Mouse (Mus musculus) brain, embryonic 18.5 days (tissue): Measurements from ENCODE around the gene Cuedc1.

Experiments
- DNase-seq: peaks from one replicate; pipeline ENCODE4 v3.0.0-alpha.2; 2012; ENCODE audit warnings: low read depth, low spot score

The Cuedc1 gene

DNA sequence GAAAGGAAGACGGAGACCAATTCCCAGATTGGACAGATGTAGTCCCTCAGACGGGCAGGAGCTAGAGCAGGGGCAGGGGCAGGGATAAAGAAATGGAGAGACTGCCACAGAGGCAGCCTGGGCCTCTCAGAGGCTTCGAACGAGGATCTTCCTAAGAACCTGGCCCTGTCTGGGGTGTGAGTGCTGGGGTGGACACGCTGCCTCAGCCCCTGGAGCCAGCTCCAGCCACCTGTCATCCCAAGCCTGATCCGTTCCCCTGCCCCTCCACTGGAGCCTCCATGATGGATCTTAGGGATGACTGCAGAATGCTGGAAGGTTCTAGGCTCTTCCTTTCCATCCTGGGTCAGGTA, 20.2 kb downstream of the Cuedc1 start:
- DNase-seq, result no peak

DNA sequence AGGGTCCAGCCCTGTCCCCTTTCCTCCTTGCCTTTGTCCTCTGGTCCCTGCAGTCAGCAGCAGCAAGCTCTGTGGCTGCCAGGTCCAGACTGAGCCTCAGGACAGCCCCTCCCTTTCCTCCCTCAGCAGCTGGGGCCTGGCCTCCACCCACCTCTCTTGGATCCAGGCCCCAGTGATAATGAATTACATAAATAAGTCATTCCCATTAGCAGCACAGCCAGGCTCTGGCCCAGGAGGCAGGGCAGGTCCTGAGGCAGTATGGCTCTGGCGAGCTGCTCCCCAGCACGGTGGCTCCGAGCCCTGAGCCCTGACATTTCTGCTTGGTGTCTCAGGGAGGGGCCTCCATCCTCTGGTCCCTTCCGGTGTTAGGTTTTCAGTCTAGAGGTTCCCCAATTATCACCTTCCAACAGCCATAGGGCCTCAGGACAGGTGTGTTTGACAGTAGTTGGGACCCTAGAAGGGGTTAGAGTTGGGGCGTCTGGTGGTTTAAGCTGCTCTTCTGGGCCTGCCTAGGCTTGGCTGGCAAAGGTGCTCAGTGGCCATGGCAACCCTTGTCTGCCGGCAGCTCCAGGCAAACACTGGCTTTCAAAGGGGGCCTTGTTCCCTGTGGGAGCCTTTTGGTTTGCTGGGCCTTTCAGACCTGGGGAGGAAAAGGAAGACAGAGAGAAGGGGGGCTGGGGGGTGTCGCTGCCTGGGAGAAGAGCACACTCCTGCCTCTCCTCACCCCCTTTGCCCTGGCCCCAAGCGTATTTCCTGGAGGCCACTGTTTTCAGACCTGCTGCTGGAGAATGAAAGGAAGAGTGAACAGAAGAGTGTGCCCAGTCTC, 21.2 kb downstream of the Cuedc1 start:
- DNase-seq, result no peak

DNA sequence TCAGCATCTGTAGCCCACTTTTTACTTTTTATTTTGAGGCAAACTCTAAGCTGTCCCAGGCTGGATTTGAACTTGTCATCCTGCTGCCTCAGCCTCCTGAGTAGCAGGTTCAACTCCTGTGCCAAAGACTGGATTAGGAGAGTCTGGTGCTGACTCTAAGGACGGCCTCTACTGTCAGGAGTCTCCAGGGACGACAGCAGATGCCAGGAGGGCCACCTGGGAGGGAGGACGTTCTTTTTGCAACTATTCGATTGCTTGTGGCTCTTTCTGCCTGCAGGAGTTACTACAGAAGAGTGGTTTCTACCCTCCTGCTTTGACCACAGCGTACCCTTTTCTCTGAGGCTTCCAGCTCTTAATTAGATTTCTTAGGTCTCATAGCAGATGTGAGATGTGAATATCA, 24.7 kb downstream of the Cuedc1 start:
- no peak for DNase-seq

DNA sequence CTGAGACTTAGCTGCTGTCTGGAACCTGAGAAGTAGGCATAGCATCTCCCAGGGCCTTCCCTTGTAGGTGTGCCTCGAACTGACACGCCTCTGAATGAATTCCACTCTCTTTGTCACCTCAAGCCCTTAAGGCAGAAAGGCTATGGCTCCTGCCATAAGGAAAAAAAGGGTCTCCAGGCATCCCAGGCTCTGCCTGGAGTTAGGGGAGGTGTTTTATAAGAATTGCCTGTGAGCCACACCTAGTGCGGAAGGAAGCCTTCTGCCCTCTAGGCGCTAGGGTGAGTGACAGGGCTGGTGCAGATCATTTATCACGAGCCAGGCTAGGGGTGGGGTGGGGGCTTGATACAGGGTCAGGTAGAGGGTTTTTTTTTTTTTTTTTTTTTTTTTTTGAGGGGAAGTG, 25.2 kb downstream of the Cuedc1 start:
- DNase-seq, result no peak

DNA sequence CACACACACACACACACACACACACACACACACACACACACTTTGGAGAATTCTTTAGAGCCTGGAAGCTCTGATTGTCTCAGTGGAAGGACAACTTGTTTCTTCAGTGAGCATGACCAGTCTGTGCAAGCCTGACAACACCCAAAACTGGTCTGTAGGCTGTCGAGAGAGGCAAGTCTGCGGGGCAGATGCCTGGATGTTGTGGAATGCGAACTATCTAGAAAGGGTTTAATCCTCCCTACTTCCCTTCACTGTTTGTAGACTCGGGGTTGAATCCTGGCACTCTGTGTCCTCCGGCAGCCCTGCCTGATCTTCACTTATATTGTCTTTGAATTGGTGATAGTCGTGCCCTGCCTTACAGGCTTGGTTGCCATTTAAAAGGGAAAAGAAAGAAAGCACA, 25.9 kb downstream of the Cuedc1 start:
- no peak for DNase-seq

DNA sequence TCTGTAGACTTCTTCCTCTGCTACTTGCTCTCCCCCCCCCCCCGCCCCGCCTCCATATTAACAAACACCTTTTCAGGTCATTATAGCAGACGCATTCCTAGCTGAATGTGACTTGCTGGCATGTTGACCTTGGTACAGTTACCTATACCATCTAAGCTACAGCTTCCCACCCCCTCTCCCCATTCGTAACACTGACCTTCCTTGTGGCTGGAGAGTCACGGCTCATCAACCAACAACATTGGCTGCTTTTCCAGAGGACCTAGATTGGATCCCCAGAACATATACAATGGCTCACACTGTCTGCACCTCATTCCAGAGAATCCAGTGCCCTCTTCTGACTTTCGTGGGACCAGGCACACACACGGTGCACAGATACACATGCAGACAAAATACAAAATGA, 27.6 kb downstream of the Cuedc1 start:
- no peak for DNase-seq

DNA sequence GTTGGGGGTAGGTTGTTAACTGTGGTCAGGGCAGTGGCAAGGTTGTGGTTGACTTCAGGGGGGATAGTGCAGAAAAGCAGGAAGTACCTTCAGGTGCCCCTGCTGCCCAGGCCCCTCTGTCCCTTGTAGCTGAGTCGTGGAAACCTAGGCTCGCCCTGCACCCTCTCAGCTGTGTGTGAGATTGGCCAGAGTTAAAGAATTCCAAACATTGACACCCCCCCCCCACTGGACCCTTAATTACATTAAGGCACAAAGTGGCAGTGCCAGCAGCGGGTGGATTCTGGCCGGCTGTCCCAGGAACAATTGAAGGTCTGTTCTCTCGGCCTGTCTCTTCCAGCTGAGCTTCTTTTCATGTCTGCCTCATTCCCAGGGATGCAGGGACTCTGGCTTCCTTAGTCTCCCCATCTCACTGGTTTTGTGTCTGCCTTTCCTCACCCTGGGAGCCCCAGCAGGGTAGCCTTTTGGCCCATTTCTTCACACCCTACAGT, 28.5 kb downstream of the Cuedc1 start:
- no peak for DNase-seq

DNA sequence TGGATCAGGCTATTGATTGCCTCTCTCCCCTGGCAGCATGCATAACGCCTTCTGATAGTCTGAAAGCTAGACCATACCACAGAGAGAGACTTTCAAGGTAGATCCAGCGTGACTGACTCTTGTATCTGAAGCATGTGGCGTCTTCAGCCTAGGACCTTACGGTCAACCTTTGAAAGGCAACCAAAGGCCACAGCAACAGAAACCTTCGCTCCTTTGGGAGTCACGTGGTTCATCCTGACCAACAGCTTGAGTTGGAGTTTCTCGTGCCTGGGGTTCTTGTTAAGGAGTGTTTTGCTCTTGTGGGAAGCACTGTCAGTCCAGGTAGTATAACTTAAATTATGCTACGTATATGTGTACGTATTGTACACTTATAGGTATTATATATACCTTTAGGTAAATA, 30.6 kb downstream of the Cuedc1 start:
- no peak for DNase-seq

DNA sequence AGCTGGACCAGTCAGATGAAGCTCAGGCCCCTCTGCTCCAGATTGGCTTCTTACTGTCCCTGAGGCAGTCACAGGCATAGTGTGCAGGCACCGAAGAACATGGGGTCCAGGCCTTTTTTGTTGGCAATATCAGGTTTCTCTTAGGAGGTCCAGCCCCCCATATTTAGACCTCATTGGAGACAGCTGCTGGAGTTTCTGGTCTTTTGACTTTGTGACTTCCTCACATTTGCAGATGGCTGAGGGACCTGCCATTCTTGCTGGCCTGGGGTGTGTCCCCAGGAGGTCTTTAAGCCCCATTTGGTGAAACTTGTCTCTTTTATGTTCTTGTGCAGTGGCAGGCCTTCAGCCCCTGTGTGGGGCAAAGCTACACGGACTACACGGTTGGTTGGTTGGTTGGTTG, 31.4 kb downstream of the Cuedc1 start:
- DNase-seq, result no peak

DNA sequence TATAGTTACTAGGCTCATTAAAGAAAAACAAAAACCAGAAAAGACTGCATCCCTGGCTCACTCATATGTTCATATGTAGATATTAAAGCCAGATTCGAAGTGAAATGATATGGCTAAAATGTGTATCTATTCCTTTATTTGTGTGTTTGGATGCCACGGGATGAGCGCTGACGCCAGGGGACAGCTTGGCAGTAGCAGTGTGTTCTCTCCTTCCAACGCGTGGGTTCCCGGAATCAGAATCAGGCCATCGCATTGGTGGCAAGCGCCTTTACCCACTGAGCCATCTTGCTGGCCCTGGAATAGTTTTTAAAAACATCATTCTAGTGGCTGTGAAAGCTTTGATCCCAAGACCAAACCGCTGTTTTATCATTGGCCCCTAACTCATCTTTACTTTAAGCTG, 32.1 kb downstream of the Cuedc1 start:
- no peak for DNase-seq

DNA sequence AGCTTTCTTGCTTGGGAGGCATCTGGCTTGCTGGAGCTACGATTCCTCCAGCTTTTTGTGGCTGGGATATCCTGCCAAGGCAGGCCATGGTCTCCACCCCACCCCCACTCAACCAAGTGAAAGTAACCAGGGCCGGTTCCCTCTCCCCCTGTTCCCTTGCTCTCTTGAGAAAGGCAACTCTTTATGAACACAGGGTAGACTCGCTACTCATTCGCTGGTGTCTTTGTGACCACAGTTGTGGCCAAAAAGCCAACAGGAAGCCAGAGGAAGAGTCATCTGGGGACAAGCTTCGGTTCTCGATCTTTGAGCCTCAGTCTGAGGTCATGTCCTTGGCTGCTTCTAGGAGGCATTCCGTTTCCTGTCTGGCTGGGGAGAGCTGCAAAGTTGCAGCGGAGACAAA, 34.0 kb downstream of the Cuedc1 start:
- DNase-seq, result no peak

DNA sequence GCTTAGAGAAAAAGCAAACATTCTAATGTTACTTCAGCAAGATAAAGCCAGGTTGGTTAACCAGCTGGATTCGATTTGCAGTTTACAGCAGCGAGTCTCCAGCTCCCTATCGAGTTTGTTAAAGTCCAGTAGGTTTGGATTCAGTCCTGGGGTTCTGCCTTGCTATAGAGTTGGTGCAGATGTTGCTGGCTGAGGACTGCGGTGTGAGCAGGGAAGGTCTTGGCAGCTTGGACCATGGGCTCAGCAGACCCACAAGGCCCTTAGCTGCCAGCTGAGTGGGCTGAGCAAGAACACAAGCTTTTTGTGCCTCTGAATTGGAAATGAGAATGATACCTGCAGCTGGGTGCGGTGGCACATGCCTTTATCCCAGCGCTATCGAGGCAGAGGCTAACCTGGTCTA, 37.4 kb downstream of the Cuedc1 start:
- DNase-seq, result no peak

DNA sequence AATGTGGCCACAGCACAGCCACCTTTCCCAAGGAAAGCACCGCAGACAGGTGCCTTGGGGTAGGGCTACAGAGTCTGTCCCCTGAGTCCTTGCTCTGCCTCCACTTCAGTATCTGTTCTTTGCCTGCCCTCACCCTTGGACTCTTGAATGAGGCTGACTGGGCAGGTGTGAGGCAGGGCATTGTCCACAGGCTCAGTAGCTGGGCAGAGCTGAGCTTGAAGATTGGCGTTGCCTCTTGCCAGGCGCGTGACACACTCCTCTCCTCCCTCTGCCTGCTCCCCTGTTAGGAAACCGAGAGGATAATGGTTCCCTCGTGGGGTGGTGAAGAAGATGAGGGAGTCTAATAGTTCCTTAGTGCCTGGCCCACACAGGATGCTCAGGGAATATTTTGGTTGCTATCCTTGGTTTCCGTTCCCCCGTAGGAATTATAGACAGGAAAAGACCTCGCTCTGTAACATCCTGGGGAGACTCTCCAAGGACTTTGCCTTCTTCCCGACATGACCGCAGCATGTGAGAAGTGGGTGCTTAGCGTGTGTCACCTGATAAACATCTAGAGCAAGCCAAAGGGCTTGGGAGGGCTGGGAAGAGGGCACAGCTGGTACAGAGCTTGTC, 40.1 kb downstream of the Cuedc1 start:
- no peak for DNase-seq

DNA sequence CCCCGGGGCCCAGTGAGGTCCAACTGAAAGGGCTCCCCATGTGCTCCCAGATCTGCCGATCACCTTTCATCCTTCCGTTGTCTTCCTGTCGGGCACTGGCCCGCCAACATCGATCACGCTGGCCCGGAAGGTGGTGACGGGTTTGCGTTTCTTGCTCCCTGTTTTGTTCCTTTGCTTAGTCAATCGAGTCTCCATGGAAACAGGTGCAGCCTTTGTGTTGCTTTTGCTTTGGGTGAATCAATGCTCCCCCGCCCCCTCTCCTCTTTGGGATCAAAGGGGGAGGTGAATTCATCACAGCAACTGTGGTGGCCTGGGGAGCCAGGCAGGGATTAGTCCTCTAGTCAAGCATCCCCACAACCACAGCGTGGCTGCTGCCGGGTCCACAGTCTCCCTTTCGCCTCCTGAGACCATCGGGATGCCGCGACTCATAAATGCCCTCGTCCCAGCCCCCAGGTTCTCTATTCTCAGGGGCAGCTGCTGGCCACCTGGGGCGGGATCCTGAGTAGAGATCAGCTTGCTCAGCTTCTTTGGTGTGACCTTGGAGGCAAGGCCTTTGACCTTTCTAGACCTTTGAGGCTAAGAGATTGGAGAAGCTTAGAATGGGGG, 41.5 kb downstream of the Cuedc1 start:
- DNase-seq, result no peak

DNA sequence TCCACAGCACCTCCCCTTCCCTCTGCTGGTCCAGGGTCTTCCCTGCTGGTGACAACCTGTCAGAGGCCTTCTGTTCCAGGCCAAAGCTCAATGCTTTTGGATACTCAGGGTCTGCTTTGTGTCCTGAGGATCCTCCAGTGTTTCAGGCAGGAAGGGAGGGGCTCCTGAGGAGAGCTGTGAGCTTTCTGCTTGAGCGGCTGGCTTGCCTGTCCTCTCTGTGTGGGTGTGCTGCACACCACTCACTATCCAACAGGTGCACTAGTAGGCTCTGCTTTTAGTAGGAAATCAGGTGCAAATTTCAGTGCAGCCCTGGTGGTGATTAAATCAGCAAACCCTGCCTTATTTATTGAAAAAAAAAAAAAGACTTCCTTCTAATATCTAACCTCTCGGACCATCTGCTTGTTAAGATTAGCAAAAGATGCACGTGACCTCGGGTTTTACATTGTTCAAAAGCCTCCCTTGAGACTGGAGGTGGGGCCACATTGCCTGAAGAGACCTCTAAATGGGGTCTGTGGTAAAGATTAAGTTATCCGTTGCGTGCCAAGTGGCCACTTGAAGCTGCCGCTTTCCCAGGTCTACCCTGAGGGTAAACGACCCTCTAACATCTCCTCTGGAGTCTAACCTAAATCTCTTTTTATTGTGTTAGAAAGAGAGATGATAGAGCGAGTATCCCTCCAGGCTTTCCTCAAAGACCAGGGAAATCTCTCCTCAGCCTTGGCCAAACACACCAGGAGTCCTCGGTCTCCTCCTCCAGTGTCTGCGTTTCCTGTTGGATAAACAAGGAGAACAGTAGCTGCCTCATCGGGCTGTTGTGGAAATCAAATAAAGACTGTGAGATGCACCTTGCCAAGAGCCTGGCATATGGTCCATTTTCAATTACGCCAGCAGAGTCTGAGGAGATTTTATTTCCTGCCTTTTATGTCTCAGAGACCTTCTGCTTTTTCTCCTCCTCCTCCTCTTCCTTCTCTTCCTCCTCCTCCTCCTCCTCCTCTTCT, 42.5 kb downstream of the Cuedc1 start:
- DNase-seq, result no peak

DNA sequence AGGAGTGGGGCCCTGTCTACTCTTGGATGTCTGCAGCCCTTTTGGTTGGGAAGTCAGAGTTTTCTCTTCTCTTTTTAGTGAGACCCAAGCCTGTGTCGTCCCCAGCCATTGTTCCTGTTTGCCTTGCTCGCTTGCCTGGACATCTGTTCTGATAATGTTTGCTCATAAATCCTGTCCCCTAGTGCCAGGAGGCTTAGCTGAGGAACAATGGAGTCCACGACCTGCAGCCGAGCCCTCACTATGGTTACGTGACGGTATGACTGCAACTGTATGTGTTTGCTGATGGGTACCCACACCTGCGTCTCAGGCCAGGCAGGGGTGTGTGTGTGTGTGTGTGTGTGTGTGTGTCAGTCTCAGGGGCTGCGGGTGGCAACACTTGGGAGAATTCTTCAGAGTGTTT, 44.5 kb downstream of the Cuedc1 start:
- DNase-seq, result no peak

DNA sequence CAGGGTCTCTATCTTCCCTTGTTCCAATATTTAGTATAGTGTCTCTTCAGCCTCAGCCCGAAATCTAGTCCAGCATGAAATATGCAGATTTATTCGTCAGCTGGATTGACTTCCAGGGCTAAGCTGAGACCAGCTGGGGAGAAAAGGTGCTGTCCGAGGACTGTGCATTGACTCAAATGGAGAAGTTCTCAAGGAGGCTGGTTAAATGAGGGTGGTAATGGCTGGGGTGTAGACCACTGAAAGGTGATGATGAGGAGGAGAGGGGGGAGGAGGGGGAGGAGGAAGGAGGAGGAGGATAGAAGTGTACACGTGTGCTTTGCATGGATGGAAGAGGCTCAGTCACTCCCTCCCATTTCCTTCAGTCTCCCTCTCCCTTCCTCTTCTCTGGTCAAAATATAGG, 46.2 kb downstream of the Cuedc1 start:
- no peak for DNase-seq

DNA sequence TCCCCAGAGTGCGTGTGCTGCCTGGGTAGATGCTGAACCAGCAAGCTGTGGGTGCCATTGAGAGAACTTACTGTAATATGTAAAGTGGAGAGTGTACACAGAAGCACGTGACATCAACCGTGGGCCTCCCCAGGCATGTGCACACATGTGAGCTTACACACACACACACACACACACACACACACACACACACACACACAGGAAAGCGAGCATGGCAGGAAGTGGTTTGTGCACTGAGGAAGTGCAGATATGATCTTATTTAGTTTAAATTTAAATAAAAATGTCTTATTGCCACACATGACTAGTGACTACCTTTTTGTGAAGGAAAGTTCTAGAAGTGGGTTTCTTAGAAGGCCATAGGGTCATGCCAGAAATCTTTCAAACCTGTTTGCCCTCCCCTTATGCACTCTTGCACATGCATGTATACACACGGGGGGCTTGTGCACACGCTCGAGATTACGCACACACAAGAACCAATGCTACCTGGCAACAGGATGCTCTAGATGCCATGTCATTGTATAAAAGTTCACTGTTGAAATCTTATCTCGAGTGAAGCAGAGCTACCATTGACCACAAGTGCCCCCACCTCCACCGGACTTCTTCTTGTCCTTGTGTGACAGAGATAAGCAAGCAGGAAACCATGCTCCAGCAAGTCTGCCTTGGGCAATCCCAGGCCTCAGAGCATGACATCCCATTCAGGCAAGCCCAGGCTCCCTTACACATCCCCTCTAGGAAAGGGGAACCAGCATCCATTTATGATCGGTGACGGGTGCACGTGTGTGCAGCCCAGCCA, 47.6 kb downstream of the Cuedc1 start:
- DNase-seq, result no peak

DNA sequence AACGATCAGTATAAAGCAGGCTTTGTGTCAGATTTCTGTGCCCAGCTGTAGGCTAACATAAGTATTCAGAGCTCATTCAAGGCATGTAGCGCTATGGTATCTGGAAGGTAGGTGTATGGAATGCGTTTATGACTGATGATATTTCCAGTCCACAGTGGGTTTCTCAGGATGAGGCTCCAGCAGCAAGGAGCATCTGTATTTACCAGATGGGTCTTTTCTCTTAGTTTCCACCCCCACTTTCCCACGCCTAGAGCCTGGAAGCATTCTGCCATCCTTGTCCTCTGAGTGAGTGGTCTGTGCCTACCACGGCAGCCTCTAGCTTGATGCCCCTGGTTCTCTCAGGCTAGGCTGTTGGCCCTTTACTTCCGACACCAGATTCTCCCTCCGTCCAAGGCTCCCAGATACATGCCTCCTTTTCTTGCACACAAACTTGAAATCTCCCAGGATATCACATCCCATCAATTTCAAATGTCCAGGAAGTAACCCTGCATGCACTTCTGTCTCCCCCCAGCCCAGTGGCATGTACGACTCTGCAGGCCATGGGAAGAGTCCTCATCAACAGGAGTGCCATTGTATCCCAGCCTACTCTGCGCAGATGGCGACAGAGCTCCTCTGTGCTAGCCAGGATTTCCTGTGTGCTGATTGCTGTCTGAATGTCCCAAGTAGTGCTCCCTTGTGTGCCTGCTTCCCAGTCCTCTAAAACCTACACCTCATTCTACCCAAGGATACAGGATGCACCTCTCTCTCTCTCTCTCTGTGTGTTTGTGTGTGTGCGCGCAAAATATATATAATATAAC, 48.6 kb downstream of the Cuedc1 start:
- DNase-seq, result no peak

DNA sequence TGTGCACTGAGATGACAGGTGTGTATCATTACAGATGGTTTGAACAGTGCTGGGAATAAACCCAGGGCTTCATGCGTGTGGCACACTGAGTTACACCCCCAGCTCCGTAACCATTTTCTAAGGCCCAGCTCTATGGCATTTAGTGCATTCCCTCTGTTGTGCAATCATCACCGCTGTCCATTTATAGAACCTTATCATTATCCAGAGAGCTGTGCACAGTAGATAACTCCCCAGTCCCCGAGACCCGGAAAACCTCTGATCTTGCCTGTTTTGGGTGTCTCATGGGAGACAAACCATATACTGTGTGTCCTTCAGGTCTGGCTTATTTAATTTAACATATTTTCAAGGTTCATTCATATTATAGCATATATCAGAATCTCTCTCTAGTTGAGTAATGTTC, 49.5 kb downstream of the Cuedc1 start:
- DNase-seq, result no peak
